Mouse (Mus musculus) brown adipose tissue, adult 24 weeks (tissue): ENCODE measurements around the gene Vmn1r143. TPM values are rescaled to one million over a fixed set of nuclear protein-coding genes. Genes with fewer than 3 reads are reported as not detected.
"Not testable (repeated sequence)": the region's sequence is repeated elsewhere in the genome, so short reads cannot be mapped to it uniquely, and the experiment has no call there.

Experiments used
- H3K27ac ChIP-seq: fragments of 200-500 bp; replicated peaks from 2 replicates; pipeline ENCODE4 v1.5.1; 2012; ENCODE audit warnings: low read depth, mild to moderate bottlenecking, low read length
- H3K4me1 ChIP-seq: fragments of 200-500 bp; 2 replicates; pipeline ENCODE4 v1.6.1; 2012; ENCODE audit warnings: low read length, mixed read lengths; ENCODE audit not compliant: control insufficient read depth, insufficient read depth, insufficient read length
- H3K4me3 ChIP-seq: fragments of 200-500 bp; 2 replicates; pipeline ENCODE4 v1.5.1; 2012; ENCODE audit warnings: low read depth, mild to moderate bottlenecking, low read length, moderate library complexity; ENCODE audit not compliant: insufficient read depth
- polyA plus RNA-seq: library from polyadenylated mRNA; stranded (reverse); fragments of >200 nt; gene quantifications from 2 replicates; pipeline ENCODE4 v1.2.4, GENCODE M21; 2012; ENCODE audit not compliant: missing spikeins, insufficient read depth, insufficient read length

Gene Vmn1r143
- not detected in 2 replicates for polyA plus RNA-seq

DNA sequence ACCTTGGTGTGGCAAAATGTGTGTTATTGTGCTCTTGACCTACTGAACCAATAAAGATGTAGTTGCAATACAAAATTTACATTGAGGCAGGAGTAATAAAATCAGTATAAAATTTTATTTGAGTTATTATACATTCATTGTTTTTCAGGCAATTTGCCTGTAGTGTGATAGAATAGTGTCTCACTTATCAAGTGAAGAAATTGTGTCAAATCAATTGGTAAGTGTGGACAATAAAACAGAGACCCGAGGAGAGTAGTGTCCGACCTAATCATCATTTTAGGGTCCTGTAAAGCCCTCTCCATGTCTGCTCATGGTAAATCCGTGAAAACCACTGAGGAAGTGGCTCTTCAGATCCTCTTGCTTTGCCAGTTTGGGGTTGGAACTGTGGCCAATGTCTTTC is at the start of gene Vmn1r143:
Gene Vmn1r143, plus strand, starts transcription at position 301 of the 400 bp plus-strand sequence.
- not testable (repeated sequence) for H3K4me3 ChIP-seq, H3K4me1 ChIP-seq, H3K27ac ChIP-seq

GRCm38 (mm10) chr7:22163935-22164334 is 25.2 kb upstream of the Vmn1r143 start, which contains the start of gene Vmn1r142:
Vmn1r142 (minus strand) TSS chr7:22164035.
- not testable (repeated sequence) for H3K4me1 ChIP-seq, H3K27ac ChIP-seq, H3K4me3 ChIP-seq

DNA sequence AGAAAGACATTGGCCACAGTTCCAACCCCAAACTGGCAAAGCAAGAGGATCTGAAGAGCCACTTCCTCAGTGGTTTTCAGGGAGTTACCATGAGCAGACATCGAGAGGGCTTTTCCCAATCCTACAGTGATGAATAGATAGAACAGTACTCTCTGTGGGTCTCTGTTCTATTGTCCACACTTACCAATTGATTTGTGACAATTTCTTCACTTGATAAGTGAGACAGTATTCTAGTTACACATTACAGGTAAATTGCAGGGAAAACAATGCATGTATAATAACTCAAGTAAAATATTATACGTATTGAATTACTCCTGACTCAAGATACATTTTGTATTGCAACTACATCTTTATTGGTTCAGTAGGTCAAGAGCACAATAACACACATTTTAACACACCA is 12.0 kb downstream of the Vmn1r143 start, which contains the start of gene Gm8653:
Gene Gm8653, minus strand, starts transcription at position 101 of the 400 bp plus-strand sequence.
- H3K4me3 ChIP-seq = not testable (repeated sequence)

DNA sequence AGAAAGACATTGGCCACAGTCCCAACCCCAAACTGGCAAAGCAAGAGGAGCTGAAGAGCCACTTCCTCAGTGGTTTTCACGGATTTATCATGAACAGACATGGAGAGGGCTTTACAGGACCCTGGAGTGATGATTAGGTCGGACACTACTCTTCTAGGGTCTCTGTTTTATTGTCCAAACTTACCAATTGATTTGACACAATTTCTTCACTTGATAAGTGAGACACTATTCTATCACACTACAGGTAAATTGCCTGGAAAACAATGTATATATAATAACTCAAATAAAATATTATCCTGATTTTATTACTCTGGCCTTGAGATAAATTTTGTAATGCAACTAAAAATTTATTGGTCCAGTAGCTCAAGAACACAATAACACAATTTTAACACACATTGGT is 40.2 kb downstream of the Vmn1r143 start, which contains the start of gene Gm8453:
Gene Gm8453, minus strand, starts transcription at position 101 of the 400 bp plus-strand sequence.
- H3K27ac ChIP-seq, H3K4me3 ChIP-seq, H3K4me1 ChIP-seq: not testable (repeated sequence)

More for the DNA sequence above, 12.0 kb downstream of the Vmn1r143 start, which contains the start of gene Gm8653:
- H3K27ac ChIP-seq, H3K4me1 ChIP-seq: not testable (repeated sequence)

Other genes with a start within 250 kb of the Vmn1r143 start
- gene Vmn1r137, start 194.8 kb upstream of the Vmn1r143 start, polyA plus RNA-seq = not detected in 2 replicates
- gene Vmn1r138, start 160.5 kb upstream of the Vmn1r143 start, polyA plus RNA-seq = not detected in 2 replicates
- not detected in 2 replicates for gene Gm6176, start 133.1 kb upstream of the Vmn1r143 start, polyA plus RNA-seq
- not detected in 2 replicates for gene Vmn1r139, start 120.3 kb upstream of the Vmn1r143 start, polyA plus RNA-seq
- gene Gm16451, start 71.1 kb upstream of the Vmn1r143 start, polyA plus RNA-seq = not detected in 2 replicates
- gene Gm10666, start 54.6 kb upstream of the Vmn1r143 start, polyA plus RNA-seq = not detected in 2 replicates
- not detected in 2 replicates for gene Vmn1r142, start 25.3 kb upstream of the Vmn1r143 start, polyA plus RNA-seq
- not detected in 2 replicates for gene Gm8653, start 11.9 kb downstream of the Vmn1r143 start, polyA plus RNA-seq
- not detected in 2 replicates for gene Gm8453, start 40.1 kb downstream of the Vmn1r143 start, polyA plus RNA-seq
- gene Gm4187, start 140.3 kb downstream of the Vmn1r143 start, polyA plus RNA-seq = not detected in 2 replicates
- not detected in 2 replicates for gene Gm8660, start 181.7 kb downstream of the Vmn1r143 start, polyA plus RNA-seq
- gene Vmn1r148, start 224.2 kb downstream of the Vmn1r143 start, polyA plus RNA-seq = not detected in 2 replicates
- gene Vmn1r149, start 248.9 kb downstream of the Vmn1r143 start, polyA plus RNA-seq = not detected in 2 replicates